Mouse (Mus musculus) CH12.LX (cell line): ENCODE results near the gene Prkn.

Source experiments
- CTCF ChIP-seq, 2 experiments: IDR thresholded peaks in 1 of 2; conservative IDR thresholded peaks in 1 of 2; 2 replicates each; pipeline ENCODE4 v1.5.1; 2011 to 2012; ENCODE audit warnings: low read depth in 2 of 2, low read length in 2 of 2, improper control_type of control experiment in 1 of 2, inconsistent platforms in 1 of 2, mild to moderate bottlenecking in 1 of 2, moderate library complexity in 1 of 2
- EP300 ChIP-seq: IDR thresholded peaks from 2 replicates; pipeline ENCODE4 v1.6.1; 2011; ENCODE audit warnings: low read length, improper control_type of control experiment
- ETS1 ChIP-seq: conservative IDR thresholded peaks from 2 replicates; pipeline ENCODE4 v1.6.1; 2012; ENCODE audit warnings: low read depth, mild to moderate bottlenecking, inconsistent platforms, low read length, improper control_type of control experiment, moderate library complexity
- HCFC1 ChIP-seq: IDR thresholded peaks from 2 replicates; pipeline ENCODE4 v1.6.1; 2012; ENCODE audit warnings: low read depth, mild to moderate bottlenecking, inconsistent platforms, low read length, improper control_type of control experiment
- MAFK ChIP-seq: IDR thresholded peaks from 2 replicates; pipeline ENCODE4 v1.6.1; 2011; ENCODE audit warnings: low read length, improper control_type of control experiment; ENCODE audit not compliant: insufficient replicate concordance
- MAX ChIP-seq: IDR thresholded peaks from 2 replicates; pipeline ENCODE4 v1.6.1; 2011; ENCODE audit warnings: low read length, improper control_type of control experiment
- MEF2A ChIP-seq: IDR thresholded peaks from 2 replicates; pipeline ENCODE4 v1.6.1; 2014; ENCODE audit warnings: low read depth, mild to moderate bottlenecking, inconsistent platforms, low read length, improper control_type of control experiment, borderline replicate concordance
- PAX5 ChIP-seq: IDR thresholded peaks from 2 replicates; pipeline ENCODE4 v1.6.1; 2012; ENCODE audit warnings: low read length, inconsistent platforms, mixed read lengths
- POLR2A ChIP-seq: IDR thresholded peaks from 2 replicates; pipeline ENCODE4 v1.6.1; 2011; ENCODE audit warnings: low read depth, mild to moderate bottlenecking, improper control_type of control experiment, low read length
- RCOR1 ChIP-seq: conservative IDR thresholded peaks from 2 replicates; pipeline ENCODE4 v1.6.1; 2012; ENCODE audit warnings: low read depth, mild to moderate bottlenecking, inconsistent platforms, low read length, improper control_type of control experiment
- TCF12 ChIP-seq: IDR thresholded peaks from 2 replicates; pipeline ENCODE4 v1.6.1; 2014; ENCODE audit warnings: low read depth, mild to moderate bottlenecking, inconsistent platforms, low read length, improper control_type of control experiment
- USF1 ChIP-seq: IDR thresholded peaks from 2 replicates; pipeline ENCODE4 v1.6.1; 2014; ENCODE audit warnings: low read depth, mild to moderate bottlenecking, inconsistent platforms, low read length, improper control_type of control experiment
- ZC3H11A ChIP-seq: IDR thresholded peaks from 2 replicates; pipeline ENCODE4 v1.6.1; 2012; ENCODE audit warnings: low read depth, mild to moderate bottlenecking, inconsistent platforms, low read length, improper control_type of control experiment

DNA sequence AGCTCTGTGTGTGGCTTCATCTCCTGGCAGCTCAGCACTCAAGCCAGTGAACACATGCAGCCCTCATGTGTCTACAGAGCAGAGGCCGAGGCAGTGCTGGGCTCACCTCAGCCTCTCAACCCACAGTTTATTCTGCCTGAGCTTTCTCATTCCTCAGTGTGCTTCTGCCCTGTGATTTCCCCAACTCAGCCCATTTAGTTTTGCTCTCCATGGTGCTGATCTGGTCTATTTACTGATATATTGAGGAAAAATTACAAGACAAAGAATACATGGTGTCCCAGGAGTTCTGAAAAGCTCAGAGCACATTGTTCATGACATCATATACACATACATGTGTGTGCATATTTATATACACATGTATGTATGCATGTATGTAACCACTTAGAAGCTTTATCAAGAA, 469.7 kb downstream of the Prkn start:
- TF ChIP-seq HCFC1 = no peak
- no peak for TF ChIP-seq POLR2A
- TF ChIP-seq CTCF (conservative IDR thresholded peaks at IDR 0.05 in 1 of 2, IDR thresholded peaks at IDR 0.05 in 1 of 2; ENCODE audit: low read depth in 2 of 2, low read length in 2 of 2) = no peak
- no peak for TF ChIP-seq TCF12
- no peak for TF ChIP-seq MAX
- TF ChIP-seq PAX5 = no peak
- no peak for TF ChIP-seq ZC3H11A
- no peak for TF ChIP-seq ETS1
- TF ChIP-seq RCOR1 = no peak
- TF ChIP-seq EP300 = no peak
- no peak for TF ChIP-seq MAFK
- no peak for TF ChIP-seq MEF2A
- TF ChIP-seq USF1 = no peak
